Mouse (Mus musculus): Measurements from ENCODE around the gene Car15.

Gene Car15

GRCm38 (mm10) chr16:17802839-17803674 is 35.1 kb downstream of the Car15 start:
- DNase-seq (ENCODE audit: low spot score in 2 of 2) = no peak

- no peak for DNase-seq (ENCODE audit: low spot score in 2 of 2)
Observed at GRCm38 (mm10) chr16:17802456-17802838, 35.7 kb downstream of the Car15 start.

GRCm38 (mm10) chr16:17801777-17802455 is 36.2 kb downstream of the Car15 start:
- no peak for DNase-seq (ENCODE audit: low spot score in 2 of 2)

- no peak for DNase-seq (ENCODE audit: low spot score in 2 of 2)
Observed at GRCm38 (mm10) chr16:17799584-17799983, 38.6 kb downstream of the Car15 start.

- DNase-seq (ENCODE audit: low spot score in 2 of 2) = peak in 1 of 2 experiments; percentile 11
Observed at GRCm38 (mm10) chr16:17798321-17799180, 39.6 kb downstream of the Car15 start.

- DNase-seq (ENCODE audit: low spot score in 2 of 2) = no peak
Observed at GRCm38 (mm10) chr16:17797812-17798311, 40.3 kb downstream of the Car15 start.

GRCm38 (mm10) chr16:17796971-17797811 is 41.0 kb downstream of the Car15 start, which contains the start of gene Scarf2:
Scarf2 (plus strand) TSS chr16:17797282.
- DNase-seq (ENCODE audit: low spot score in 2 of 2) = no peak

- DNase-seq (ENCODE audit: low spot score in 2 of 2) = no peak
Observed at GRCm38 (mm10) chr16:17796519-17796918, 41.6 kb downstream of the Car15 start.

GRCm38 (mm10) chr16:17795643-17796042 is 42.5 kb downstream of the Car15 start:
- DNase-seq (ENCODE audit: low spot score in 2 of 2) = no peak

GRCm38 (mm10) chr16:17794047-17794446 is 44.1 kb downstream of the Car15 start:
- DNase-seq (ENCODE audit: low spot score in 2 of 2) = no peak

- no peak for DNase-seq (ENCODE audit: low spot score in 2 of 2)
Observed at GRCm38 (mm10) chr16:17792728-17793127, 45.4 kb downstream of the Car15 start.

- DNase-seq (ENCODE audit: low spot score in 2 of 2) = no peak
Observed at GRCm38 (mm10) chr16:17785337-17785736, 52.8 kb downstream of the Car15 start.
